Mouse (Mus musculus) CH12.LX (cell line): Measurements from ENCODE around the gene Ms4a6d. TPM values are rescaled to one million over a fixed set of nuclear protein-coding genes. Genes with fewer than 3 reads are reported as not detected.

ENCODE experiments used
- DNase-seq: peaks from one replicate; pipeline ENCODE4 v3.0.0-alpha.2; 2013; ENCODE audit errors: extremely low read depth
- H3K27ac ChIP-seq: 2 replicates; pipeline ENCODE4 v1.5.1; 2012; ENCODE audit warnings: low read depth, mild to moderate bottlenecking, control low read depth, moderate library complexity; ENCODE audit not compliant: insufficient read depth
- H3K27me3 ChIP-seq: replicated peaks from 2 replicates; pipeline ENCODE3; 2012; ENCODE audit warnings: inconsistent platforms
- H3K36me3 ChIP-seq, 2 experiments: replicated peaks in 1 of 2; 2 replicates each; pipeline versions ENCODE3 to v1.6.1; 2012; ENCODE audit warnings: inconsistent platforms in 1 of 2, low read length in 1 of 2, mild to moderate bottlenecking in 1 of 2, mixed read lengths in 1 of 2, moderate library complexity in 1 of 2; ENCODE audit not compliant: control insufficient read depth in 1 of 2, insufficient read depth in 1 of 2
- H3K4me1 ChIP-seq, 2 experiments: 2 replicates each; pipeline ENCODE4 v1.6.1; 2012; ENCODE audit warnings: inconsistent platforms in 1 of 2, moderate library complexity in 1 of 2; ENCODE audit not compliant: insufficient read depth in 2 of 2, control insufficient read depth in 1 of 2
- H3K4me2 ChIP-seq: 2 replicates; pipeline ENCODE4 v1.6.1; 2012; ENCODE audit warnings: low read depth, mild to moderate bottlenecking, control low read depth; ENCODE audit not compliant: poor library complexity, insufficient read depth, severe bottlenecking
- H3K4me3 ChIP-seq, 3 experiments: fragments of 150-350 bp in 1 of 3; sonication (generic) in 1 of 3; replicated peaks in 1 of 3; 2 replicates each; pipeline versions ENCODE3 to v1.5.1; 2011 to 2012; ENCODE audit warnings: low read depth in 2 of 3, low read length in 2 of 3, mild to moderate bottlenecking in 2 of 3, moderate library complexity in 2 of 3, control low read depth in 1 of 3, improper control_type of control experiment in 1 of 3, inconsistent platforms in 1 of 3, mixed read lengths in 1 of 3; ENCODE audit not compliant: poor library complexity in 1 of 3
- H3K79me2 ChIP-seq: replicated peaks from 2 replicates; pipeline ENCODE4 v1.6.1; 2012; ENCODE audit warnings: mild to moderate bottlenecking, moderate library complexity; ENCODE audit not compliant: control insufficient read depth, poor library complexity, insufficient read depth, severe bottlenecking; ENCODE audit errors: extremely low read depth
- H3K9ac ChIP-seq: 2 replicates; pipeline ENCODE4 v1.6.1; 2012; ENCODE audit warnings: low read depth, mild to moderate bottlenecking, control low read depth, moderate library complexity; ENCODE audit not compliant: insufficient read depth
- H3K9me3 ChIP-seq: replicated peaks from 2 replicates; pipeline ENCODE3; 2012; ENCODE audit warnings: low read length, inconsistent platforms, mixed read lengths
- CHD1 ChIP-seq: IDR thresholded peaks from 2 replicates; pipeline ENCODE4 v1.6.1; 2012; ENCODE audit warnings: low read depth, low read length, improper control_type of control experiment, inconsistent platforms
- CHD2 ChIP-seq: IDR thresholded peaks from 2 replicates; pipeline ENCODE4 v1.6.1; 2011; ENCODE audit warnings: low read length, improper control_type of control experiment
- CTCF ChIP-seq, 2 experiments: IDR thresholded peaks in 1 of 2; conservative IDR thresholded peaks in 1 of 2; 2 replicates each; pipeline ENCODE4 v1.5.1; 2011 to 2012; ENCODE audit warnings: low read depth in 2 of 2, low read length in 2 of 2, improper control_type of control experiment in 1 of 2, inconsistent platforms in 1 of 2, mild to moderate bottlenecking in 1 of 2, moderate library complexity in 1 of 2
- EP300 ChIP-seq: IDR thresholded peaks from 2 replicates; pipeline ENCODE4 v1.6.1; 2011; ENCODE audit warnings: low read length, improper control_type of control experiment
- ETS1 ChIP-seq: conservative IDR thresholded peaks from 2 replicates; pipeline ENCODE4 v1.6.1; 2012; ENCODE audit warnings: low read depth, mild to moderate bottlenecking, inconsistent platforms, low read length, improper control_type of control experiment, moderate library complexity
- GABPA ChIP-seq: IDR thresholded peaks from 2 replicates; pipeline ENCODE4 v1.6.1; 2012; ENCODE audit warnings: low read depth, low read length, improper control_type of control experiment, inconsistent platforms; ENCODE audit not compliant: insufficient replicate concordance
- HCFC1 ChIP-seq: IDR thresholded peaks from 2 replicates; pipeline ENCODE4 v1.6.1; 2012; ENCODE audit warnings: low read depth, mild to moderate bottlenecking, inconsistent platforms, low read length, improper control_type of control experiment
- IRF4 ChIP-seq: IDR thresholded peaks from 2 replicates; pipeline ENCODE4 v1.6.1; 2014; ENCODE audit warnings: low read depth, mild to moderate bottlenecking, inconsistent platforms, low read length, improper control_type of control experiment
- JUN ChIP-seq: IDR thresholded peaks from 2 replicates; pipeline ENCODE4 v1.6.1; 2011; ENCODE audit warnings: low read depth, mild to moderate bottlenecking, low read length, improper control_type of control experiment, moderate library complexity; ENCODE audit not compliant: insufficient read depth
- KAT2A ChIP-seq: IDR thresholded peaks from 2 replicates; pipeline ENCODE4 v1.6.1; 2012; ENCODE audit warnings: low read length, improper control_type of control experiment, inconsistent platforms; ENCODE audit not compliant: insufficient replicate concordance
- MAZ ChIP-seq: IDR thresholded peaks from 2 replicates; pipeline ENCODE4 v1.6.1; 2012; ENCODE audit warnings: low read depth, mild to moderate bottlenecking, inconsistent platforms, low read length, improper control_type of control experiment, moderate library complexity
- MXI1 ChIP-seq: IDR thresholded peaks from 2 replicates; pipeline ENCODE4 v1.6.1; 2011; ENCODE audit warnings: mild to moderate bottlenecking, low read depth, low read length, improper control_type of control experiment
- NELFE ChIP-seq: IDR thresholded peaks from 2 replicates; pipeline ENCODE4 v1.6.1; 2011; ENCODE audit warnings: low read depth, low read length, improper control_type of control experiment
- NRF1 ChIP-seq: IDR thresholded peaks from 2 replicates; pipeline ENCODE4 v1.6.1; 2014; ENCODE audit warnings: low read depth, mild to moderate bottlenecking, inconsistent platforms, low read length, improper control_type of control experiment, moderate library complexity
- PAX5 ChIP-seq: IDR thresholded peaks from 2 replicates; pipeline ENCODE4 v1.6.1; 2012; ENCODE audit warnings: low read length, inconsistent platforms, mixed read lengths
- POLR2A ChIP-seq: IDR thresholded peaks from 2 replicates; pipeline ENCODE4 v1.6.1; 2011; ENCODE audit warnings: low read depth, mild to moderate bottlenecking, improper control_type of control experiment, low read length
- RCOR1 ChIP-seq: conservative IDR thresholded peaks from 2 replicates; pipeline ENCODE4 v1.6.1; 2012; ENCODE audit warnings: low read depth, mild to moderate bottlenecking, inconsistent platforms, low read length, improper control_type of control experiment
- TBP ChIP-seq: conservative IDR thresholded peaks from 2 replicates; pipeline ENCODE4 v1.6.1; 2011; ENCODE audit warnings: low read depth, low read length, improper control_type of control experiment
- TCF12 ChIP-seq: IDR thresholded peaks from 2 replicates; pipeline ENCODE4 v1.6.1; 2014; ENCODE audit warnings: low read depth, mild to moderate bottlenecking, inconsistent platforms, low read length, improper control_type of control experiment
- ZC3H11A ChIP-seq: IDR thresholded peaks from 2 replicates; pipeline ENCODE4 v1.6.1; 2012; ENCODE audit warnings: low read depth, mild to moderate bottlenecking, inconsistent platforms, low read length, improper control_type of control experiment
- ZKSCAN1 ChIP-seq: IDR thresholded peaks from 2 replicates; pipeline ENCODE4 v1.6.1; 2012; ENCODE audit warnings: low read depth, inconsistent platforms, low read length, improper control_type of control experiment, borderline replicate concordance
- ZMIZ1 ChIP-seq: IDR thresholded peaks from 2 replicates; pipeline ENCODE4 v1.6.1; 2012; ENCODE audit warnings: low read depth, mild to moderate bottlenecking, inconsistent platforms, low read length, improper control_type of control experiment
- ZNF384 ChIP-seq: IDR thresholded peaks from 2 replicates; pipeline ENCODE4 v1.6.1; 2012; ENCODE audit warnings: low read depth, low read length, improper control_type of control experiment, inconsistent platforms
- dilution Hi-C: fragments of 300-500 bp; cut with MboI; formaldehyde crosslinking; loops from 2 replicates; pipeline ENCODE4 v1.14.3; 2020; ENCODE audit warnings: low sequenced_read_pairs; ENCODE audit not compliant: extremely low pct_unique_long_range_greater_than_20kb, extremely low pct_ligation_motif_present
- in situ Hi-C: fragments of 300-500 bp; cut with MboI; formaldehyde crosslinking; loops from 3 replicates; pipeline ENCODE4 v1.14.3; 2019; ENCODE audit warnings: low sequenced_read_pairs, low pct_ligation_motif_present, low pct_unique_long_range_greater_than_20kb, mixed read lengths
- polyA plus RNA-seq: library from polyadenylated mRNA; unstranded; fragments of >175 nt; gene quantifications from 2 replicates; pipeline ENCODE4 v1.2.1, GENCODE M21; 2012; ENCODE audit warnings: low read depth; ENCODE audit not compliant: insufficient read length
- total RNA-seq, 2 experiments: library from RNA; depleted of rRNA; stranded (reverse); fragments of 300-350 nt in 1 of 2; fragments of >200 nt in 1 of 2; gene quantifications; 2 replicates each; pipeline ENCODE4 v1.2.3; 2012 to 2014

The Ms4a6d gene
- total and polyA plus RNA-seq, 3 experiments, result 2.7 to 3.3 (median 2.8) TPM

- no peaks in the 10 kb centered on the region for H3K4me1 ChIP-seq
- H3K4me3 ChIP-seq, result no peak overlapping the region
- H3K27ac ChIP-seq, result no peak overlapping the region
- in situ Hi-C loops, result loop anchor here (25.0 kb wide), 2 partner anchors 338 to 587 kb away; partner anchors contain the start of gene Osbp
- no peak for DNase-seq
- H3K9ac ChIP-seq, result no peak overlapping the region
- dilution Hi-C loops, result no loop called here
- no peaks in the 10 kb centered on the region for H3K9me3 ChIP-seq
- no peak for TF ChIP-seq JUN
- TF ChIP-seq NELFE, result no peak
- no peak for TF ChIP-seq TBP
- no peak for TF ChIP-seq PAX5
- no peak for TF ChIP-seq ZNF384
- no peak for TF ChIP-seq NRF1
- TF ChIP-seq ZC3H11A, result no peak
- no peaks in the 10 kb centered on the region for H3K27me3 ChIP-seq
- no peaks in the 10 kb centered on the region for H3K79me2 ChIP-seq
- H3K36me3 ChIP-seq, result peaks cover 0 to 2% of the 10 kb centered on the region in 2 experiments
- H3K4me2 ChIP-seq, result no peak overlapping the region
These were observed 20.2 kb upstream of the Ms4a6d start for GRCm38 (mm10) chr19:11624800-11625199.

DNA sequence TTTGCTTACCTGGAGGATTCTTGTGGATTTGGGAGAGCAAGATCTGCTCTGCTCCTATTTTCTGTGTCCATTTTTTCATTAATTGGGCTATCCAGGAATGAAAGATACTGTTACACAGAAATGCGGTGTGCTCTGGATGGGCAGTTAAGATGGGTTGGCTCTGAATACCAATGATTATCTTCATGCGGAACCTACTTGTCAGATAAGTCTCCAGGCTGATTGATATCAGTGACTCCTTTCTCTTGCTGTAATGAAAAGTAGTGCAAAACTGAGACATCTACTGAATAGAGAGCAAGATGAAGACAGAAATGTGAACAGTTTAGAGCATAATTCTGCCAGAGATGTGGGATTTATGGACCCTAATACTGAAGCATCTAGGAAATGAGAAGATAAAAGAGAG is 18.9 kb upstream of the Ms4a6d start, which contains the start of gene Ms4a2:
Gene Ms4a2, minus strand, starts transcription at position 169 of the 400 bp plus-strand sequence.
- H3K4me2 ChIP-seq, result no peak within 1 kb of the TSS
- no peak within 1 kb of the TSS for H3K4me3 ChIP-seq
- dilution Hi-C loops, result no loop called here
- no peaks in the 10 kb centered on the region for H3K9me3 ChIP-seq
- H3K36me3 ChIP-seq, result no peaks in the 10 kb centered on the region
- H3K79me2 ChIP-seq, result no peaks in the 10 kb centered on the region
- H3K4me1 ChIP-seq, result no peaks in the 10 kb centered on the region
- DNase-seq, result no peak
- H3K9ac ChIP-seq, result no peak within 1 kb of the TSS
- TF ChIP-seq ETS1 (no peak), ZNF384 (no peak), JUN (no peak), KAT2A (no peak), CHD2 (no peak), ZKSCAN1 (no peak), IRF4 (no peak), RCOR1 (no peak), MXI1 (no peak), TCF12 (no peak), EP300 (no peak), GABPA (no peak), CHD1 (no peak), ZMIZ1 (no peak), HCFC1 (no peak), POLR2A (no peak), CTCF (conservative IDR thresholded peaks at IDR 0.05 in 1 of 2, IDR thresholded peaks at IDR 0.05 in 1 of 2; ENCODE audit: low read depth in 2 of 2, low read length in 2 of 2) (no peak), TBP (no peak), MAZ (no peak)
- H3K27ac ChIP-seq, result no peak within 1 kb of the TSS
- H3K27me3 ChIP-seq, result no peaks in the 10 kb centered on the region
- in situ Hi-C loops, result loop anchor here (25.0 kb wide), 2 partner anchors 339 to 586 kb away; partner anchors contain the start of gene Osbp
